Mouse (Mus musculus) brown adipose tissue, adult 24 weeks (tissue): ENCODE measurements at regions not wholly inside any gene's neighbourhood (a gene's known extent, or its start where the extent isn't known, plus 50 kb on each side); places are given as distances from the start of the nearest gene placed in this dataset.
"Not testable (repeated sequence)": the region's sequence is repeated elsewhere in the genome, so short reads cannot be mapped to it uniquely, and the experiment has no call there.

Source experiments
- H3K27ac ChIP-seq: fragments of 200-500 bp; replicated peaks from 2 replicates; pipeline ENCODE4 v1.5.1; 2012; ENCODE audit warnings: low read depth, mild to moderate bottlenecking, low read length
- H3K4me1 ChIP-seq: fragments of 200-500 bp; 2 replicates; pipeline ENCODE4 v1.6.1; 2012; ENCODE audit warnings: low read length, mixed read lengths; ENCODE audit not compliant: control insufficient read depth, insufficient read depth, insufficient read length
- H3K4me3 ChIP-seq: fragments of 200-500 bp; 2 replicates; pipeline ENCODE4 v1.5.1; 2012; ENCODE audit warnings: low read depth, mild to moderate bottlenecking, low read length, moderate library complexity; ENCODE audit not compliant: insufficient read depth

- Histone ChIP-seq H3K4me1 (no peaks in the 10 kb centered on the region), H3K27ac (no peak overlapping the region), H3K4me3 (no peak overlapping the region)
Measured at GRCm38 (mm10) chr11:52460190-52460780, 64.1 kb downstream of the 9530068E07Rik start.

- not testable (repeated sequence) for H3K27ac ChIP-seq, H3K4me3 ChIP-seq, H3K4me1 ChIP-seq
Measured at GRCm38 (mm10) chr11:52471128-52471527, 74.9 kb downstream of the 9530068E07Rik start.

DNA sequence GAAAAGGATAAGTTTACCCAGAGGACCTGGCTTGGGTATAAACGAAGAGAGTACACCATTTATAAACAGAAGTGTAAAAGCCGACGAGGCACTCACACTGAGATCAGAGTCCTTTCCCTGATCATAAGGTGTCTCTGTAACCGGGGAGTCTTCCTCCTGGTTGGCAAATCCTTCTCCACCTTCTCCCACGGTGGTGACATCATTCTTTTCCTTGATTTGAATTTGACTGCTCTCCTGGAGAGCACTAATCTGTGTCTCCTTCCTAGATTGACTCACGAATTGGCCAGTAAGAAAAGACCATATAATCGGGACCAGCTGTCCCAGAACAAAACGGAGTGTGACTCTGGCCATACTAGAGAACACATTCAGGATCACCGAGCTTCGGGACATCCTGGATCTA is 83.9 kb downstream of the 9530068E07Rik start:
- not testable (repeated sequence) for H3K27ac ChIP-seq, H3K4me1 ChIP-seq, H3K4me3 ChIP-seq

- not testable (repeated sequence) for H3K4me1 ChIP-seq, H3K27ac ChIP-seq
Measured at GRCm38 (mm10) chr11:52480694-52481093, 84.5 kb downstream of the 9530068E07Rik start.

DNA sequence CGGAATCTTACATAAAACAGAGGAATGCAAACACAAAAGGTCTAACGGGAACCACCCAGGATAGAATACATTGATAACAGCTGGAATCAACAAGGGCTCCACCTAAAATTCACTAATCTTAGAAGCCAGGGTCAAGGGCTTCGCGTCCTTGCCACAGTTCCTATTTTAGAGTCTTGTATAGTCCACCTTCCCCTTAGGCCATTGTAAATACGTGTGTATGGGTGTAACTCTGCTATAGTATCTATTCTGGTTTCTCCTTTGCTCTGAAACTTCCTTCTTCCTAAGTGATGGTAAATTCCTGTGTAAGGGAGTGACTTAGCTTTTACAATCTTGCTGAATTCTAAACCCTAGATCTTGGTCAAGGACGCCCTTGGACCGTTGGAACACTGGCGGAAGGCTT is 87.3 kb downstream of the 9530068E07Rik start:
- not testable (repeated sequence) for H3K27ac ChIP-seq, H3K4me3 ChIP-seq, H3K4me1 ChIP-seq

More at GRCm38 (mm10) chr11:52480694-52481093, 84.5 kb downstream of the 9530068E07Rik start:
- H3K4me3 ChIP-seq = not testable (repeated sequence)

DNA sequence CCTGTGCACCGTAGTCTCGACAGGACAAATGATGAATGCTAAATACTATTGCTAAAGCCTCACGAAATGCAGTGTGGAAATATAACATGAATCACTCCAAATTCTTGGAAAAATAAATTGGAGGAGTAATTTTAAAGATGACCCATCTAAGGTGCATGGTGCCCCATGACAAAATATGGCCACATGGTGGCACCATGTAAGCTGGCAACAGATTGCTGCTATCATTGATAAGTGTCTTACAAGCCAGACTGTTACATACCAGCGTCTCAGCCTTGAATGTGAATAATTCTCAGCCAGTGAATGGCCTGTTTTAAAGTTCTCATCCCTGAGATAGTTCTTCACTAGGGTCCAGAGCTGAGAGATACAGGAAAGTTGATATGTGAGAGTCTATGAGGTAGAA is 92.3 kb downstream of the 9530068E07Rik start:
- H3K4me1 ChIP-seq, H3K4me3 ChIP-seq, H3K27ac ChIP-seq: not testable (repeated sequence)

DNA sequence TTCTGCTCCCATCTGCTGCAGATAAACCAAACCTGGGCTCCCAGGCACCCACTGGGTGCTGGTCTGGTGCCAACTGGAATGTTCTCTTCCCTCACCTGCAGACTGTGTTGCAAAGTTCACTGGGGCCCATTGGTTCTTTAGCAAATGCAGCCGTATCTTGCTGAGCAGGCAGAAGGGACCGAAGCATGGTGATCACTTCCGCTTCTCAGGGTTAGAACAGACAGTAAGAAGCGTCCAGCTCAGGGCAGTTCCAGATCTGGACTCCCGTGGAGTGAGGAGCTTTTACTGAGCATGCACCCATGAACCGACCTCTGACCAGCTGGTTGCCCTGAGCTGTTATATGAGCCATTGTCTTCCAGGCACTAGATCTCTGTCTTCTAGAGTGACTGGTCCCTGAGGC is 97.1 kb downstream of the 9530068E07Rik start:
- no peaks in the 10 kb centered on the region for H3K4me1 ChIP-seq
- no peak overlapping the region for H3K27ac ChIP-seq
- no peak overlapping the region for H3K4me3 ChIP-seq

DNA sequence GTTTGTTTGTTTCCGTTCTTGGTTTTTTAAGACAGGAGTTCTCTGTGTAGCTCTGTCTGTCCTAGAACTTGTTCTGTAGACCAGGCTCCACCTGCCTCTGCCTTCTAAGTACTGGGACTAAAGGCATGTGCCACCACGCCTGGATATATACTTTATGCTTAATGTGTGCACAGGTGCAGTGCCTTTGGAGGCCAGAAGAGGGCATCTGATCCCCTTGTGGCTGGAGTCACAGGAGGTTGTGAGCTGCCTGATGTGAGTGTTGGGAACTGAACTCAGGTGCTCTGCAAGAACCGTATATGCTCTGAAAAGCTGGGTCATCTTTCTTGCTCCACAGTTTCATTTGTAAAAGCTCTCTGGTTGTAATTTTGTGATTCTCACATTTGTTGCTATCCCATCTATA is 100.7 kb downstream of the 9530068E07Rik start:
- Histone ChIP-seq H3K4me3 (no peak overlapping the region), H3K4me1 (no peaks in the 10 kb centered on the region), H3K27ac (no peak overlapping the region)

GRCm38 (mm10) chr11:52502759-52503365 is 106.6 kb downstream of the 9530068E07Rik start:
- H3K4me3 ChIP-seq = no peak overlapping the region
- no peaks in the 10 kb centered on the region for H3K4me1 ChIP-seq
- H3K27ac ChIP-seq = no peak overlapping the region

DNA sequence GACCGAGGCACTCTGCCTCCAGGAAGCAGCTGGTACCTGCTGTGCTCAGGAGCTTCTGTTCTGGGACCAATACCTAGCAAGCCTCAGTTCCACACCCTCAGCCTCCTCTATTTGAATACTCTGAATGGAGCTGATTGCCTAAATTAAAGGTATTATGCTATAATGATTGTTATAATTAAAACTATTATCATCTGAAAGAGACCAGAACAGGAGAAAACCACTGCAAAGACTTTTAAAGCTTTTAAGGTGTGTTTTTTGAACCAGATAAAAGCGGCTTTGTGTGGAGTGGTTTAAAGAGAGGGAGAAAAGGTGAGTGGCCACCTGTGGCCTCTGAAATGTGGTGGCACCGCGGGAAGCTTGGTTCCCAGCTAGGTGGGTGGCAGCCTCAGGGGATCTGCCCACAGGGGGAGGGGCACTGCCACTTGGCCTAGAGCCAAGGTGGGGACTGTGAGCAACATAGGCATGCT is 115.6 kb downstream of the 9530068E07Rik start:
- Histone ChIP-seq H3K4me3 (no peak overlapping the region), H3K4me1 (no peaks in the 10 kb centered on the region), H3K27ac (no peak overlapping the region)

- Histone ChIP-seq H3K27ac (no peak overlapping the region), H3K4me1 (no peaks in the 10 kb centered on the region), H3K4me3 (no peak overlapping the region)
Measured at GRCm38 (mm10) chr11:52517330-52517729, 121.1 kb downstream of the 9530068E07Rik start.

GRCm38 (mm10) chr11:52519877-52520276 is 123.6 kb downstream of the 9530068E07Rik start:
- Histone ChIP-seq H3K4me1 (no peaks in the 10 kb centered on the region), H3K4me3 (no peak overlapping the region), H3K27ac (no peak overlapping the region)

DNA sequence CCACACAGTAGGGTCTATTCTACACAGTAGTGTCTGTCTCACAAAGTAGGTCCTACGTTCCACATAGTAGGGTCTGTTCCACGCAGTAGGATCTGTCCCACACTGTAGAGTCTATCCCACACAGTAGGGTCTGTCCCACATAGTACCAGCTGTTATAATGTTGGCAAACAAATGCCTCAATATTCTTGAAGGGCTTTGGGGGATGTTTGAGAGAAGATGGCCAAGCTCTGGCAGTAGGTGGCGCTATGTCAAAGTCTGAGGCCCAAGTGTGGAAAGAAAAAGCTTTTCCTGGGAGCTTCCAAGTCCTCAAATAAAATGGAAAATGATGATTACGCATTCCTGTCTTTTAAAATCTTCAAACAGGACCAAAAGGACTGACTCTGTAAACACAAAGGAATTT is 125.7 kb downstream of the 9530068E07Rik start:
- no peak overlapping the region for H3K27ac ChIP-seq
- H3K4me1 ChIP-seq = no peaks in the 10 kb centered on the region
- H3K4me3 ChIP-seq = no peak overlapping the region

- Histone ChIP-seq H3K4me1 (no peaks in the 10 kb centered on the region), H3K4me3 (no peak overlapping the region), H3K27ac (no peak overlapping the region)
Measured at GRCm38 (mm10) chr11:52522384-52522783, 126.2 kb downstream of the 9530068E07Rik start.

- H3K4me1 ChIP-seq = no peaks in the 10 kb centered on the region
- H3K27ac ChIP-seq = no peak overlapping the region
- no peak overlapping the region for H3K4me3 ChIP-seq
Measured at GRCm38 (mm10) chr11:52523191-52523590, 127.0 kb downstream of the 9530068E07Rik start.

GRCm38 (mm10) chr11:52523671-52524070 is 127.4 kb downstream of the 9530068E07Rik start:
- no peak overlapping the region for H3K4me3 ChIP-seq
- H3K4me1 ChIP-seq = no peaks in the 10 kb centered on the region
- H3K27ac ChIP-seq = no peak overlapping the region
